Mouse (Mus musculus): ENCODE results near the gene Med22. TPM values are rescaled to one million over a fixed set of nuclear protein-coding genes. Genes with fewer than 3 reads are reported as not detected.

The Med22 gene
- polyA plus RNA-seq, 1 experiment from 2014 or later = 177 TPM

DNA sequence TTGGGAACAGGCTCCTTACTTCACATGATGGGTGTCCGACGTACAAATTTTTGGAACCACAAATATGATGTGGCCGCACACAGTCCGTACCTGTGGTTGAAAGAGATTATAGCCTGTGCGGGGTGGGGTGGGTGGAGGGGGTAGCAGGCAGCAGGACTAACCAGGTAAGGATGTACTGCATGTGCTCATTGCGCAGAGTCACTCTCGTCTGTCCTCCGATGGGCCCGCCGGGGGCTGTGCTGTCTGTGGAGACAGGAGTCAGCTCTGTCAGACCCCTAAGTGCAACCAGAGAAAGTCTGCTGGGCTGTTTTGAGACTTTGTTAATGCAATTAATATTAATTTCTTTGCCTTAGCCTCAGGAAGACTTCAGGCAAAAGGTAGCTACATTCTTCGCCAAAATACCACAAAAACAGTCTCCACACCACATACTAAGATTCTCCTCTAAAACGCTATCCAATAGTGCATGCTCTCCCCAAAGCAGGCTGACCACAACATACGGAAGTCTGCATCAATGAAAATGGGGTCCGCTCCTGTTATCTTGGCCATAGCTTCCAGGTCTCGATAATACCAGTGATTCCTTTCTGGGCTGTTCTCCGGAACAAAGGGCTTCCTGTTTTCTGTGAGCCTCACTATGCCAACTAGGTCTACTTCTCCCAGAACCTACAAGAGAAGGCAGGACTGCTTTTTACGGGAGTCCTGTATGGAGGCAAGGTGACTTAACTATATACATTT is 3.1 kb upstream of the Med22 start:
- ATAC-seq (replicated peaks) = no peak
- 0 out of 2 replicates have a peak overlapping the region, but pooled peaks have one; percentile 2 for H3K4me3 ChIP-seq
- H3K9me3 ChIP-seq = no peaks in the 10 kb centered on the region
- peaks cover 63% of the 10 kb centered on the region for H3K4me1 ChIP-seq
- H3K4me2 ChIP-seq (replicated peaks) = no peak overlapping the region
- H3K27ac ChIP-seq (replicated peaks) = no peak overlapping the region
- 87% methylated on average over 17 of the region's 17 CpGs for WGBS
- no peaks in the 10 kb centered on the region for H3K27me3 ChIP-seq
- H3K9ac ChIP-seq (replicated peaks) = no peak overlapping the region
- peaks cover 35% of the 10 kb centered on the region for H3K36me3 ChIP-seq

GRCm38 (mm10) chr2:26912253-26912770 is 1.8 kb upstream of the Med22 start:
- peak overlapping the region; percentile 94 for H3K9ac ChIP-seq (replicated peaks)
- no peaks in the 10 kb centered on the region for H3K27me3 ChIP-seq
- peaks cover 38% of the 10 kb centered on the region for H3K36me3 ChIP-seq
- peak overlapping the region; percentile 93 for H3K4me3 ChIP-seq
- H3K4me1 ChIP-seq = peaks cover 65% of the 10 kb centered on the region
- H3K4me2 ChIP-seq (replicated peaks) = peak overlapping the region; percentile 92
- H3K27ac ChIP-seq (replicated peaks) = 0 out of 2 replicates have a peak overlapping the region, but pooled peaks have one; percentile 93
- no peak for ATAC-seq (replicated peaks)
- WGBS = 62% methylated on average over 5 of the region's 5 CpGs
- no peaks in the 10 kb centered on the region for H3K9me3 ChIP-seq

DNA sequence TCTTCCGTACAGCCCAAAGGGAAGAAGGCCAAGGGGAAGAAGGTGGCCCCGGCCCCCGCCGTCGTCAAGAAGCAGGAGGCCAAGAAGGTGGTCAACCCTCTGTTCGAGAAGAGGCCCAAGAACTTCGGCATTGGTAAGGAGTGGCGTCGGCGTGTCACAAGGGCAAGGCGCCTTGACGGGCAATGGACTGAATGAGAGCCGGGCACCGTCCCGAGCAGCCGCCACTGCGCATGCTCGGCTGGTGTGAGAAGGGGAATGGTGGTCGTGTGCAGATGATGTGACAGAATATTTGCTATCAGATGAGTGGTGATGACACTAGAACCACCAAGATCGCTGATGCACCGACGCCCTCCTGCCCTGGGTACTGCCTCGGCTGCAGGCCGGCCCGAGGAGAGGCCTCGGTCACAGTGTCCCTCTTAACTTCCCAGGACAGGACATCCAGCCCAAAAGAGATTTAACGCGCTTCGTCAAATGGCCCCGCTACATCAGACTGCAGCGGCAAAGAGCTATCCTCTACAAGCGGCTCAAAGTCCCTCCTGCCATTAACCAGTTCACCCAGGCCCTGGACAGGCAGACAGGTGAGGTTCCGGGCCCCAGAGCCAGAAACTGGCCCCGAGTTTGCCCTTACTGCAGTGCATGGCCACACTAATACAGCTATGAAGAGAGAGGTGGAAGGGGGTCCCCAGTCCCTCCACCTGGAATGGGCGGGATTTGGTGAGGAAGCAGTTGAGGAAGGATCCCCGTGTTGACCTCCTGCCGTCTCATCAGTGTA is 703 bp upstream of the Med22 start:
- ATAC-seq (replicated peaks) = peak; percentile 57
- WGBS = under 1% methylated on average over 37 of the region's 37 CpGs
- Histone ChIP-seq H3K27me3 (no peaks in the 10 kb centered on the region), H3K36me3 (peaks cover 50% of the 10 kb centered on the region), H3K9ac (replicated peaks) (peak overlapping the region; percentile 94), H3K27ac (replicated peaks) (peak overlapping the region; percentile 93), H3K9me3 (no peaks in the 10 kb centered on the region), H3K4me1 (peaks cover 59% of the 10 kb centered on the region), H3K4me3 (peak overlapping the region; percentile 93), H3K4me2 (replicated peaks) (peak overlapping the region; percentile 92)

DNA sequence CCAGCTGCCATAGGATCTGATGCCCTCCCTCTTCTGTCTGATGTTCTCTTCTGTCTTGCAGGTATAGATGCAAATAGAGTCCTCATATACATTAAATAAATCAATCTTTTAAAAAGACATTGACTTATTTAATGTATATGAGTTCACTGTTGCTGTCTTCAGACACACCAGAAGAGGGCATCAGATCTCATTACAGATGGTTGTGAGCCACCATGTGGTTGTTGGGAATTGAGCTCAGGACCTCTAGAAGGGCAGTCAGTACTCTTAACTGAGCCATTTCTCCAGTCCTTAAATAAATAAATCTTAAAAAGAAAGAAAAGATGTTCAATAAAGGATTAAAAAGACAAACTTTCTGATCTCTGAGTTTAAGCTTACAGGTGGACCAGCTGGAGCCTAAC is 1.1 kb downstream of the Med22 start:
- Histone ChIP-seq H3K4me1 (peaks cover 43% of the 10 kb centered on the region), H3K36me3 (peaks cover 61% of the 10 kb centered on the region), H3K4me2 (replicated peaks) (peak overlapping the region; percentile 77)

DNA sequence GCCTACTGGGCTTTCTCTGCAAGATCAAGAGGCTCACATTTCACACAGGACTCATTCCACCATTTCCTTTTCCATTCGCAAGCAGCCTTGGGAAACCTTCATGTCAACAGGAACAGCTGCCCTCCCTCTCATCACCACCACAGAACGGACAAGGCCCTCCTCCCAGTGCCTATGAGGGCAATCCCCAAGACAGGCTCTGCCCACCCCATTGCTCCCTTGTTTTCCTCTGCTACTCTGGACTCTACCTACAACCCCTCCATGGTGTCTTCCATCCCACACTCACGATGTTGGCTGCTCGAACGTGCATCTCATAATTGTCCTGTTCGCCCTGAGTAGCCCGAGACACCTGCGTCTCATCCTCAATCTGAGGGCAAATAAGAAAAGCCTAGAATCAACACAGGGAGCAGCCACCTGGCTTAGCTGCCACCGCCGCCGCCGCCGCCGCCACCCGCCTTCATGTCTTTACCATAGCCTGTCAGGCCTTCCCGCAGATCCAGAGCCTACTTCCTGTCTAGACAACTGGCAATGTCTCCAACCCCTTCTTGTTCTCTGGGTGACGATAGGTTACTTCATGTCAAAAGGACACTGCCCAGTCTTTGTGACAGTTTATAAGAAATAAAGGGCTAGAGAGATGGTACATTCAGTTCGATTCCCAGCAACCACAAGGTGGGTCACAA is 1.6 kb downstream of the Med22 start:
- no peak overlapping the region for H3K27ac ChIP-seq (replicated peaks)
- no peak for ATAC-seq (replicated peaks)

More for the DNA sequence above, 1.1 kb downstream of the Med22 start:
- Histone ChIP-seq H3K9me3 (no peaks in the 10 kb centered on the region), H3K9ac (replicated peaks) (peak overlapping the region; percentile 94), H3K27ac (replicated peaks) (no peak overlapping the region), H3K4me3 (peak overlapping the region; percentile 93), H3K27me3 (no peaks in the 10 kb centered on the region)
- no peak for ATAC-seq (replicated peaks)

DNA sequence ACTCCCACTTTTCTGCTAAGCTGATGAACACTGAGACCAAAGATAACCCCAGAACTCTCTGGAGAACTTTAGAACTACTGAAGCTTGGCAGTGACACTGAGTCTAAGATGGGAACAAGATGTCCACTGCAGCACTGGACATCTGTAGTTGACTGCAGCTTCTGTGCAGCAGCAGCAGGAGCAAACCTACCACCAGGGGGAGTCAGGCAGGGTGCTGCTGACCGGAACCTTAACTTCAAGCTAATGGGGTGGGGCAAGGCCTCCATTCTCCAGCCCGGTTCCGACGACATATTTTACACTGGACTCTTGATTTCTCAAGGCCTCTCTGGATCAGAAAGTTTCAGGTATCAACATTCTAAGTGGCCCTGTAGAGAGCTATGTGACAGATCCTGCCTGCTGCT is 3.4 kb downstream of the Med22 start:
- Histone ChIP-seq H3K9ac (replicated peaks) (no peak overlapping the region), H3K27me3 (no peaks in the 10 kb centered on the region), H3K4me1 (peaks cover 46% of the 10 kb centered on the region), H3K9me3 (no peaks in the 10 kb centered on the region), H3K36me3 (peaks cover 39% of the 10 kb centered on the region), H3K4me3 (no peak overlapping the region), H3K4me2 (replicated peaks) (no peak overlapping the region), H3K27ac (replicated peaks) (no peak overlapping the region)
- ATAC-seq (replicated peaks) = no peak
- 63% methylated on average over 4 of the region's 4 CpGs for WGBS

More for the DNA sequence above, 1.6 kb downstream of the Med22 start:
- H3K9ac ChIP-seq (replicated peaks) = peak overlapping the region; percentile 94; the same call in 1 of the 2 replicates
- H3K4me3 ChIP-seq = peak overlapping the region; percentile 93
- H3K27me3 ChIP-seq = no peaks in the 10 kb centered on the region
- peaks cover 57% of the 10 kb centered on the region for H3K36me3 ChIP-seq
- H3K4me2 ChIP-seq (replicated peaks) = peak overlapping the region; percentile 77
- no peaks in the 10 kb centered on the region for H3K9me3 ChIP-seq
- WGBS = 90% methylated on average over 18 of the region's 18 CpGs
- peaks cover 45% of the 10 kb centered on the region for H3K4me1 ChIP-seq

GRCm38 (mm10) chr2:26906431-26906830 is 4.0 kb downstream of the Med22 start:
- no peak overlapping the region for H3K27ac ChIP-seq (replicated peaks)
- H3K27me3 ChIP-seq = no peaks in the 10 kb centered on the region
- no peaks in the 10 kb centered on the region for H3K9me3 ChIP-seq
- ATAC-seq (replicated peaks) = no peak
- WGBS = 93% methylated on average over 3 of the region's 3 CpGs
- H3K36me3 ChIP-seq = peaks cover 36% of the 10 kb centered on the region
- H3K4me1 ChIP-seq = peaks cover 46% of the 10 kb centered on the region
- no peak overlapping the region for H3K4me2 ChIP-seq (replicated peaks)
- H3K9ac ChIP-seq (replicated peaks) = no peak overlapping the region
- no peak overlapping the region for H3K4me3 ChIP-seq

GRCm38 (mm10) chr2:26905936-26906335 is 4.5 kb downstream of the Med22 start:
- no peaks in the 10 kb centered on the region for H3K9me3 ChIP-seq
- H3K36me3 ChIP-seq = peaks cover 36% of the 10 kb centered on the region
- 86% methylated on average over 2 of the region's 2 CpGs for WGBS
- no peak overlapping the region for H3K4me3 ChIP-seq
- no peak overlapping the region for H3K27ac ChIP-seq (replicated peaks)
- no peak overlapping the region for H3K9ac ChIP-seq (replicated peaks)
- H3K4me2 ChIP-seq (replicated peaks) = no peak overlapping the region
- H3K27me3 ChIP-seq = no peaks in the 10 kb centered on the region
- H3K4me1 ChIP-seq = peaks cover 50% of the 10 kb centered on the region
- no peak for ATAC-seq (replicated peaks)

GRCm38 (mm10) chr2:26903311-26903710 is 7.2 kb downstream of the Med22 start:
- peak overlapping the region; percentile 84 for H3K27ac ChIP-seq (replicated peaks)
- no peaks in the 10 kb centered on the region for H3K9me3 ChIP-seq
- no peaks in the 10 kb centered on the region for H3K27me3 ChIP-seq
- ATAC-seq (replicated peaks) = no peak
- peak overlapping the region; percentile 86 for H3K4me3 ChIP-seq
- peak overlapping the region; percentile 65 for H3K4me2 ChIP-seq (replicated peaks)
- 8% methylated on average over 7 of the region's 7 CpGs for WGBS
- peak overlapping the region; percentile 64 for H3K9ac ChIP-seq (replicated peaks)
- peaks cover 36% of the 10 kb centered on the region for H3K4me1 ChIP-seq
- H3K36me3 ChIP-seq = peaks cover 52% of the 10 kb centered on the region

- peak within 1 kb of the TSS; percentile 84 for H3K27ac ChIP-seq (replicated peaks)
- peaks cover 30% of the 10 kb centered on the region for H3K4me1 ChIP-seq
- no peaks in the 10 kb centered on the region for H3K27me3 ChIP-seq
- H3K9ac ChIP-seq (replicated peaks) = peak within 1 kb of the TSS; percentile 64
- H3K9me3 ChIP-seq = no peaks in the 10 kb centered on the region
- WGBS = under 1% methylated on average over 41 of the region's 41 CpGs
- peak; percentile 95 for ATAC-seq (replicated peaks)
- peak within 1 kb of the TSS; percentile 86 for H3K4me3 ChIP-seq
- peaks cover 54% of the 10 kb centered on the region for H3K36me3 ChIP-seq
- peak within 1 kb of the TSS; percentile 65 for H3K4me2 ChIP-seq (replicated peaks)
Observed at GRCm38 (mm10) chr2:26902467-26903220, 7.8 kb downstream of the Med22 start, which contains the start of gene Surf6. Gene Surf6 (minus strand): TSS chr2:26902879.

GRCm38 (mm10) chr2:26901834-26902400 is 8.6 kb downstream of the Med22 start:
- H3K4me2 ChIP-seq (replicated peaks) = peak overlapping the region; percentile 65
- H3K36me3 ChIP-seq = peaks cover 54% of the 10 kb centered on the region
- H3K4me1 ChIP-seq = peaks cover 24% of the 10 kb centered on the region
- no peak for ATAC-seq (replicated peaks)
- no peaks in the 10 kb centered on the region for H3K27me3 ChIP-seq
- no peaks in the 10 kb centered on the region for H3K9me3 ChIP-seq
- no peak overlapping the region for H3K27ac ChIP-seq (replicated peaks)
- WGBS = 15% methylated on average over 7 of the region's 7 CpGs
- H3K4me3 ChIP-seq = peak overlapping the region; percentile 86
- peak overlapping the region; percentile 64 for H3K9ac ChIP-seq (replicated peaks)

Data from forebrain, embryonic 15.5 days (tissue).